Mouse (Mus musculus) embryonic facial prominence, embryonic 12.5 days (tissue): ENCODE data around the gene Cbwd1. TPM values are rescaled to one million over a fixed set of nuclear protein-coding genes. Genes with fewer than 3 reads are reported as not detected.

Source experiments
- ATAC-seq: fragments of 200-750 bp; cut with Nextera tagmentation; 2 replicates; pipeline ENCODE4 v1.8.0; 2017; ENCODE audit not compliant: insufficient number of reproducible peaks, insufficient read depth, low FRiP score, low TSS enrichment
- H3K27ac ChIP-seq: fragments of 300-500 bp; sonication (generic); 2 replicates; pipeline ENCODE4 v1.5.1; 2016; ENCODE audit warnings: mild to moderate bottlenecking
- H3K27me3 ChIP-seq: fragments of 300-500 bp; sonication (generic); 2 replicates; pipeline ENCODE4 v1.6.1; 2016; ENCODE audit warnings: mild to moderate bottlenecking, moderate library complexity
- H3K36me3 ChIP-seq: fragments of 300-500 bp; sonication (generic); 2 replicates; pipeline ENCODE4 v1.6.1; 2016; ENCODE audit warnings: mild to moderate bottlenecking
- H3K4me1 ChIP-seq: fragments of 300-500 bp; sonication (generic); 2 replicates; pipeline ENCODE4 v1.6.1; 2016
- H3K4me2 ChIP-seq: fragments of 300-500 bp; sonication (generic); replicated peaks from 2 replicates; pipeline ENCODE4 v1.6.1; 2016; ENCODE audit warnings: mild to moderate bottlenecking, moderate library complexity
- H3K4me3 ChIP-seq: fragments of 300-500 bp; sonication (generic); 2 replicates; pipeline ENCODE4 v1.5.1; 2016; ENCODE audit warnings: mild to moderate bottlenecking
- H3K9ac ChIP-seq: fragments of 300-500 bp; sonication (generic); 2 replicates; pipeline ENCODE4 v1.6.1; 2016; ENCODE audit warnings: mild to moderate bottlenecking, moderate library complexity
- H3K9me3 ChIP-seq: fragments of 300-500 bp; sonication (generic); 2 replicates; pipeline ENCODE4 v1.6.1; 2016; ENCODE audit warnings: mild to moderate bottlenecking, moderate library complexity
- WGBS: fragments of 180-500 bp; shearing (Covaris S2); methylation state at CpG from one replicate; pipeline ENCODE4 v1.1.7; 2016; 5-methylcytosine and 5-hydroxymethylcytosine counted together
- polyA plus RNA-seq: library from polyadenylated mRNA; unstranded; fragments of >200 nt; fragmentation: Nextera tagmentation; extraction: Ambion mirVana; gene quantifications from 2 replicates; pipeline ENCODE4 v1.2.1, GENCODE M21; 2016

Gene Cbwd1
- polyA plus RNA-seq, 1 experiment from 2014 or later: 22.5 TPM

DNA sequence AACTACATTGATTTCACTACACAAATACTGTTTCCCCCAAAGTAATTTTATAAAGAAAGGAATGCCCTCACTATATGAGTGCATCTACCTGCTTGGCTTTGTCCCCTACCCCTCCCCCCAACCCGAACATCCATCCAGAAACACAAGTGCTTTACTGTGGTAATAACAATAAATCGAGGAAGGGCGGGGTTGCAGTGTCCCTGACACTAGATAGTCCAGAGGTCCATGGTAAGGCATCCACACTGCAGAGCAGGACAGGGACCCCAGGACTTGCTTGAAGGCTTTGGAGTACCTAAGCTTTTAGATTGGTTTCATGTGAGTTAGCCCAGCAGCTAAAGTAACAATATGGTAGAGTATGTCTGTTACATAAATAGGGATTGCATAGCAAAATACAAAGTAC is 59.7 kb downstream of the Cbwd1 start:
- ATAC-seq: no peak
- no peak overlapping the region for H3K9ac ChIP-seq
- no peaks in the 10 kb centered on the region for H3K36me3 ChIP-seq
- no peak overlapping the region for H3K4me2 ChIP-seq
- no peak overlapping the region for H3K4me3 ChIP-seq
- no peaks in the 10 kb centered on the region for H3K9me3 ChIP-seq
- WGBS: 8% methylated on average over 3 of the region's 3 CpGs
- peaks cover 64% of the 10 kb centered on the region for H3K27me3 ChIP-seq
- H3K4me1 ChIP-seq: peaks cover 18% of the 10 kb centered on the region
- H3K27ac ChIP-seq: no peak overlapping the region

GRCm38 (mm10) chr19:24900581-24901220 is 60.7 kb downstream of the Cbwd1 start, which contains the start of gene Foxd4:
Gene Foxd4, minus strand, starts transcription at chr19:24901197.
- H3K9ac ChIP-seq: no peak within 1 kb of the TSS
- H3K4me1 ChIP-seq: peaks cover 18% of the 10 kb centered on the region
- H3K36me3 ChIP-seq: no peaks in the 10 kb centered on the region
- peak within 1 kb of the TSS; percentile 39 for H3K4me3 ChIP-seq
- no peak within 1 kb of the TSS for H3K27ac ChIP-seq
- H3K4me2 ChIP-seq: peak within 1 kb of the TSS; percentile 71
- WGBS: under 1% methylated on average over 27 of the region's 27 CpGs
- H3K27me3 ChIP-seq: peaks cover 73% of the 10 kb centered on the region
- no peak for ATAC-seq
- no peaks in the 10 kb centered on the region for H3K9me3 ChIP-seq

GRCm38 (mm10) chr19:24899578-24900544 is 61.5 kb downstream of the Cbwd1 start:
- peaks cover 18% of the 10 kb centered on the region for H3K4me1 ChIP-seq
- H3K27ac ChIP-seq: no peak overlapping the region
- ATAC-seq: peak; percentile 47; the same call in 1 of the 2 replicates
- peak overlapping the region; percentile 39 for H3K4me3 ChIP-seq
- no peaks in the 10 kb centered on the region for H3K36me3 ChIP-seq
- under 1% methylated on average over 84 of the region's 84 CpGs for WGBS
- peaks cover 77% of the 10 kb centered on the region for H3K27me3 ChIP-seq
- H3K9ac ChIP-seq: no peak overlapping the region
- H3K9me3 ChIP-seq: no peaks in the 10 kb centered on the region
- peak overlapping the region; percentile 71 for H3K4me2 ChIP-seq

GRCm38 (mm10) chr19:24898737-24899577 is 62.5 kb downstream of the Cbwd1 start:
- Histone ChIP-seq H3K36me3 (no peaks in the 10 kb centered on the region), H3K9ac (no peak overlapping the region), H3K27ac (no peak overlapping the region), H3K4me2 (peak overlapping the region; percentile 71), H3K27me3 (peaks cover 72% of the 10 kb centered on the region), H3K4me1 (peaks cover 18% of the 10 kb centered on the region), H3K9me3 (no peaks in the 10 kb centered on the region), H3K4me3 (peak overlapping the region; percentile 39; the same call in 1 of the 2 replicates)
- ATAC-seq: no peak
- WGBS: 3% methylated on average over 34 of the region's 34 CpGs

DNA sequence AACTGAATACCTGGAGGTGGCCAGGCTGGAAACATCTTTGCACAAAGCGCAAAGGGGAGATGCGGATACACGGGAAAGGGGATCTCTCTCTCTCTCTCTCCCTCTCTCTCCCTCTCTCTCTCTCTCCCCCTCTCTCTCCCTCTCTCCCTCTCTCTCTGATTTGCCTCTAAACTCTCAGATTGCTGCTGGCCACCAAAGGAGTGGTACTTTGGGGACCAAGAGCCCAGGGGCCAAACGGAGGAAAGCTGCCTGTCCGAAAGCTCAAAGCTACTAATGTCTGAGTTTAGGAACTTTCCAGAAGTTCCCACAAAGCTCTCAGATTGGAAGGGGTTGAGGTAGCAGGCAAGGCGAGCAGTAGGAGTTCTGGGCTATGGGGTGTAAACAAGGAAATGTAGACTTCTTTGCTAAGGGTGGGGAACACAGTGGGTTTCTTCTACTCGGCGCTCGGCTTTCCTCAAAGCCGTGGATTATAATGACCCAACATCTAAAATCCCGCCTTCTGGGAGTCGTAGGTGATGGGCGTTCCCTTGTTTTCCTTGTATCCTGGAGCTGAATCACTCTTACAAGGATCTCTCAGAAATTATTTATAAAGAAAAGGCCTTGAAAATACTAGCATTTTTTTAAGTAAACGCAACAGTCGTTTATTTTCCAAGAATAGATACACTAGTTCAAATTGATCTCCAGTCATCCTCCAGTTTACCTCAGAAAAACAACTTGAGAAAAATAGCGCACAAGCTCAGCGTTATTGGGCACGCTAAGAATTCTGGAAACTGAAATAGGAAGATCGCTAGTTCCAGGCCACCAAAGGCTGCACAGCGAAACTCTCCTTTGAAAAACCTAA is 63.3 kb downstream of the Cbwd1 start:
- peak overlapping the region; percentile 33; the same call in 1 of the 2 replicates for H3K4me2 ChIP-seq
- ATAC-seq: no peak

GRCm38 (mm10) chr19:24897006-24897895 is 64.2 kb downstream of the Cbwd1 start:
- H3K4me3 ChIP-seq: peak overlapping the region; percentile 19
- H3K9ac ChIP-seq: no peak overlapping the region
- H3K36me3 ChIP-seq: no peaks in the 10 kb centered on the region
- peaks cover 18% of the 10 kb centered on the region for H3K4me1 ChIP-seq
- ATAC-seq: no peak
- no peaks in the 10 kb centered on the region for H3K9me3 ChIP-seq
- no peak overlapping the region for H3K27ac ChIP-seq
- peak overlapping the region; percentile 33 for H3K4me2 ChIP-seq
- WGBS: 1% methylated on average over 57 of the region's 57 CpGs
- H3K27me3 ChIP-seq: peaks cover 60% of the 10 kb centered on the region

More for the DNA sequence above, 63.3 kb downstream of the Cbwd1 start:
- Histone ChIP-seq H3K27me3 (peaks cover 66% of the 10 kb centered on the region), H3K36me3 (no peaks in the 10 kb centered on the region), H3K9ac (no peak overlapping the region), H3K9me3 (no peaks in the 10 kb centered on the region), H3K4me1 (peaks cover 18% of the 10 kb centered on the region), H3K27ac (no peak overlapping the region), H3K4me3 (peak overlapping the region; percentile 19)
- 2% methylated on average over 20 of the region's 20 CpGs for WGBS

DNA sequence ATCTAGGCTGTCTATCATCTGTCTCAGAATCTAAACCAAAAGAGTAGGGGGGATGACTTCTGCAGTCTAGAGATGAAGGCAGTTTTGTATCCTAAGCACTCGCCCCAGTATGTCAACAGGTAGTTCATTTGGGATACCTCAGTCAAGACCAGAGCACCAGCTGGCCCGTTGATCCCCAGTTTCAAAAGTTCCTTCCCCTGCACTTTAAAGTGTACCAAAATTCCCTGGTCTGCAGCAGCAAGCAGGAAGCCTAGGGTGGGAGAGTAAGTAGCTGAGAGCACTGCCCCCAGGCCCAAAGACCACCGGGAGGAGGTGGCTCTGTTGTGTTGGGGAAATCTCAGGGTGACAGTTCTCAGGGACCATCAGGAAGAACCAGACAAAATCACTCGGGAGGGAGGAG is 64.9 kb downstream of the Cbwd1 start:
- Histone ChIP-seq H3K36me3 (no peaks in the 10 kb centered on the region), H3K27me3 (peaks cover 53% of the 10 kb centered on the region), H3K9ac (no peak overlapping the region), H3K4me3 (no peak overlapping the region), H3K4me1 (peaks cover 18% of the 10 kb centered on the region), H3K9me3 (no peaks in the 10 kb centered on the region), H3K27ac (no peak overlapping the region), H3K4me2 (no peak overlapping the region)
- WGBS: 21% methylated on average over 4 of the region's 4 CpGs
- ATAC-seq: no peak

DNA sequence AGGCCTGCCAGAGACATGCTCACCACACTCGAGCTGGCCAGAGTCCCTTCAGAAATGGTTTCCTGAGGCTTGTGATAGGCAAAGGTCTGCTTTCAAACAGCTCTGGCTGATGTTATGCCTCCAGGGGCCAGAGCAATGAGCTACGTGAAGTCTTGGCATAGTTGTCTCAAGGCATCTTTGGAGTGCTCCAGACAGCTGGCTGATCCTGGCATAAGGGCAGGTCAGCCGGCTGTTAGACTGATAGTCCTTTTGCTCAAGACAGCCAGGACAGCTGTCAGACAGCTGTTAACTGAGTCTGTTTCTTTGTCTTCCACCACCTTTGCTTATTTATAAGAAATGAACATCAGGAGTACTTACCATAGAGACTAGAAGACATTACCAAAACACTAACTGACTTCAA is 74.5 kb downstream of the Cbwd1 start:
- Histone ChIP-seq H3K4me1 (no peaks in the 10 kb centered on the region), H3K27ac (no peak overlapping the region), H3K4me2 (no peak overlapping the region), H3K9me3 (no peaks in the 10 kb centered on the region), H3K9ac (no peak overlapping the region), H3K36me3 (no peaks in the 10 kb centered on the region), H3K4me3 (no peak overlapping the region), H3K27me3 (no peaks in the 10 kb centered on the region)
- ATAC-seq: no peak
- WGBS: 68% methylated on average over 3 of the region's 3 CpGs

- ATAC-seq: no peak
- Histone ChIP-seq H3K9ac (no peak overlapping the region), H3K9me3 (no peaks in the 10 kb centered on the region), H3K36me3 (no peaks in the 10 kb centered on the region), H3K4me1 (no peaks in the 10 kb centered on the region), H3K4me2 (no peak overlapping the region), H3K27ac (no peak overlapping the region), H3K27me3 (no peaks in the 10 kb centered on the region), H3K4me3 (no peak overlapping the region)
- 13% methylated on average over 5 of the region's 5 CpGs for WGBS
Observed at GRCm38 (mm10) chr19:24885504-24885903, 75.9 kb downstream of the Cbwd1 start.

DNA sequence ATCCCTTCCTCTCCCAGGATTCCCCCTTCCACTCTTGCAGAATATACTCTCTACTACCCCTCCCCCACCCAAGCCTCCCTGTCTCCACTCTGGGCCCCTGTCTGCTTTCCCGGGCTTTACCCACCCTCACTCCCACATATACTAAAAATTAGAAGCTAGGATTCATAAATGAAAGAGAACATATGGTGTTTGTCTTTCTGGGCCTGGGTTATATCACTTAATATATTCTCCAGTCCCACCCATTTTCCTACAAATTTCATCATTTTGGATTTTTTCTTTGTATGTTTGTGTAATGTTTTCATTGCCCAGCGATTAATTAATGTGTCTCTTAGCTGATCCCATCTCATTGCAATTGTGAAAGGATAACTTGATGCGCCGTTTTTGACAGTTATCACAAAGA is 80.2 kb downstream of the Cbwd1 start:
- 63% methylated on average over 4 of the region's 4 CpGs for WGBS
- Histone ChIP-seq H3K4me3 (no peak overlapping the region), H3K4me1 (no peaks in the 10 kb centered on the region), H3K27ac (no peak overlapping the region), H3K36me3 (no peaks in the 10 kb centered on the region), H3K27me3 (no peaks in the 10 kb centered on the region), H3K9ac (no peak overlapping the region), H3K4me2 (no peak overlapping the region), H3K9me3 (peaks cover 3% of the 10 kb centered on the region; the same call in 1 of the 2 replicates)
- no peak for ATAC-seq
